Mouse (Mus musculus) erythroblast, adult 5-6 weeks (primary cell): Measurements from ENCODE around the gene AU022252. TPM values are rescaled to one million over a fixed set of nuclear protein-coding genes. Genes with fewer than 3 reads are reported as not detected.
A peak's percentile ranks its signal among the peaks of the same experiment; 100 is the strongest.

Experiments
- ATAC-seq: replicated peaks from 2 replicates; pipeline ENCODE4 v1.8.0; 2016; ENCODE audit warnings: moderate number of reproducible peaks, mild to moderate bottlenecking, moderate TSS enrichment, inconsistent platforms; ENCODE audit not compliant: poor library complexity, low FRiP score, severe bottlenecking
- total RNA-seq, 2 experiments: library from RNA; stranded (forward) in 1 of 2; stranded (reverse) in 1 of 2; fragments of 150-400 nt in 1 of 2; fragments of 200-764, 138-1000 nt in 1 of 2; gene quantifications; 2 replicates each; pipeline versions ENCODE4 v1.2.3 to v1.2.4; 2015 to 2017; ENCODE audit warnings: low replicate concordance in 2 of 2

AU022252 gene
- total RNA-seq, 2 experiments from 2014 or later: 0.96 to 1.3 TPM

DNA sequence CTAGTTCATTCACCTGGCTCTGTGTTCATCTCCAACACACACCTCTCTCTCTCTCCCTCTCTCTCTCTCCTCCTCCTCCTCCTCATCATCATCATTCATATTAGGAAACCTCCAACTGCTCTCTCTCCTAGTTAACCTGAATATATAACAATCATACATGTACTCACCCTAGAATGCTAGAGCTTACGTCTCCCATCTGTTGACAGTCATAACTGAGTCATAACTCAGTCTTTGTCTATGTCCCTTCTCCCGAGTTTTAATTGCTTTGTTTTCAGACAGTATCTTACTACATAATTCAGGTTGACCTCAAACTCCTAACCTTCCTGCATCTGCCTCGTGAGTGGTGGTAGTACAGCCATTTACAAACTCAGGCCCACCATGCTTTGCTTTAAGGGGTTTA lies 41.2 kb downstream of the AU022252 start:
- ATAC-seq: no peak

DNA sequence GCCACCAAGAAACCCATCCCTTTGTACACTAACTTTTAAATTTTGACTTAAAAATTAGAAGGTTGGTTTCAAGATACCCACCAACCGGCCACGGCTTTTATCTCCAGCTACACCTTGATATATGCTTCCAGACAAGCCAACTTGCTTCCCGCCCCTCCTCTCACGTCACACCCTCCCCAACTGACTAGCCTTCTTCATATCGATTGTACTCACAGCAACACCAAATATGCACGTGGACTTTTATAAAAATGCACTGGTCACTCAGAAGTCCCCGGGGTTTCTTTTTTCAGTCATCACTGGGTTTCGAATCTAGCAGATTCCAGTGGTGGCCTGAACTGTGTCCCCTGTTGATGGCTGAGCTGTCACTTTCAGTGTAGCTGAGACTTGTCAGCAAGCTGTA lies 41.9 kb downstream of the AU022252 start:
- peak; percentile 65 for ATAC-seq

DNA sequence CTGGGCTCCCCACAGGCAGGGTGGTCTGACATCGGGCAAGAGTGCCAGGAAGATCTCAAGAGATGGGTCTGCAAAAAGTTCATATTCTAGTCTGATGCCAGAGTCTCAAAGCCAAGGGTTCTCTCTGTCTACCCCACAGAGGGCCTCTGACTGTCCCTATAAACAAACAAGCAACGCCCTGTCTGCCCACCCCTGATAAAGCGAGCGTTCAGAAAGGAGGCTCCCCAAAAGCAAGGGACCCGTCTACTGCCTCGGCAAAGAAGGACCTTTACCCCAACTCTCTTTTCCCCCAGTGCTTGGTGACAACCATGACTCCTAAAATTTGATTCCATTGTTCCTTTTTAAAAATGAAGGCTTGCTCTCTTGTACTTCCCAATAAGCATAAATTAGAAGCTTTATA lies 42.6 kb downstream of the AU022252 start, which contains the start of gene Ermap:
Gene Ermap, minus strand, starts transcription at position 148 of the 400 bp plus-strand sequence.
- ATAC-seq: peak; percentile 76

DNA sequence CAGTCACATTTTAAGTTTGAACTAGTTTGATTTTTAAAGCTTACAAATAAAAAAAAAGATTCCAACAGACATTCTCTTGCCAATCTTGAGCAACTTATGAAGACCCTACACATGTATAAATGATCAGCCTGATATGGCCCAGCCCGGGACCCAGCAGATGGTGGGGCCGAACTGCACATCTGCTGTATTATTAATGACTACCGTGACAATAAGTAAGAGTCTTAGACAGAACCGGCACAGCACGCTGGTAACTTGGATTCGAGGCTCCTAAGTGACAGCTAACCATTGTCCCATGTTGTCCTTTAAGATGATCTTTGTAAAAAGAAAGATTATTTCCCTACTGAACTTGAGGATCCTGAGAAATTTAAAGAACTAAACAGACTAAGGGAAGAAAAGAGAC lies 43.1 kb downstream of the AU022252 start:
- ATAC-seq: no peak

DNA sequence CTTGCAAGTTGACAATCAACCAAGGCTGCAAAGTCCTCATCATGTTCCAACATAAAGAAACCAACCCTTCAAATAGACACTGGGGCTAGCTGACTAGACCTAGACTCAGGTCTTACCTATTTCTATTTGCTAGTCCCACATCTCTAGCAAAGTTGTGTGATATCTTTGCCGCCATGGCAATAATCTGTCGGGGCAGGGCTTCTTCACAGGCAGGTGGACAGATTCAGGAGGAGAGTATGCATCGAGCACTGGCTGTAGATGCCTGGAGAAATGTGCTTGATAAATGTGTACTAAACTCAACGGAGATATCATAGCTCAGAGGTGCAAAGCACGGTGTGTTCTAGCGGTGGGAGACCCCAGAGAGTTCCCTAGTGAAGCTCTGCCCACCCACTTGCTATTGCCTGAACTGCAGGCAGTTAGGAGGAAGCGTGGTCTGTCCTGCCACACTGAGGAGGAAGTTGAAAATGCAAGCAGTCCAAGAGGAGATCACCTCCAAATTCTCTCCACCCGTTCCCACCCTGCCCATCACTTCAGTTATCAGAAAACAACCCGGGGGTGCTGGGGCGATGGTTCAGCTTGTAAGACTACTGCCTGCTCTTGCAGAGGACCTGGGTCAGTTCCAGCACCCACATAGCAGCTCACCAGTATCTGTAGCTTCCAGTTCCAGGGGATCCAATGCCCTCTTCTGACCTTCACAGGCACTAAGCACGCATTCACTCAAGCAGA lies 44.3 kb downstream of the AU022252 start:
- ATAC-seq: peak; percentile 60

DNA sequence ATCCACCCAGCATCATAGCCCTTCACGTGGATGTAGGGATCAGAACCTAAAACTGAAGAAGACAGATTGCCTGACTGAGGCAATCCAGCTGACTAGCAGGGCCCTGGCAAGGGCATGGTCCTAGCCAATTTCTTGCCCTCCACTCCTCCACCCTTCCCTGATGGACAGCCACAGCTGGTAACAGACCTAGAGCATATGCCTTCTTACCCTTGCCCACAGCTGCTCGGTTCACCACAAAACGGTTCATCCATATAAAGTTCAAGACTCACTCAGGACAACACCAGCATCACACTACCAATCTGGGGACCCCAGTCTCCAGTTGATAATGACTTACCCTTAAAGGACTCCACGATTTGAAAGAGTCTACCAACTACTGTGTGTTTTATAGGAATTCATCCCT lies 46.7 kb downstream of the AU022252 start:
- no peak for ATAC-seq

DNA sequence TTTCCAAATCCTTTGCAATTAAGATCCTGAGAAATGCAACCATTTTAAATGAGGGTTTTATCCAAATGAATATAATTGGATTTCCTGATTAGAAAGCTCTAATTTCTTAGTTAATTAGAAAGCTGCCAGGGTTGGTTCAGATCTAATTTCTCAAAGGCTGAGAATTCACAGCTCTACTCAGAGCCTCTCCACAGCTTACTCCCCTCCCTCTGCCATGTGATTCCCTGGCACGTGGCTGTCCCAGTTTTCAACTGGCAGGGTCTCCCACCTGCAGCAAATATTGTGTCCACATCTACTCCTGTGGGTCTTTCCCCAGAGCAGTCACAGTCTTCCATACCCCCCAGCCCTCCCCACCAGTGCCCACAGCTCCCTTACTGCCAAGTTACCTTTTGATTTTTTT lies 49.0 kb downstream of the AU022252 start:
- ATAC-seq: no peak

DNA sequence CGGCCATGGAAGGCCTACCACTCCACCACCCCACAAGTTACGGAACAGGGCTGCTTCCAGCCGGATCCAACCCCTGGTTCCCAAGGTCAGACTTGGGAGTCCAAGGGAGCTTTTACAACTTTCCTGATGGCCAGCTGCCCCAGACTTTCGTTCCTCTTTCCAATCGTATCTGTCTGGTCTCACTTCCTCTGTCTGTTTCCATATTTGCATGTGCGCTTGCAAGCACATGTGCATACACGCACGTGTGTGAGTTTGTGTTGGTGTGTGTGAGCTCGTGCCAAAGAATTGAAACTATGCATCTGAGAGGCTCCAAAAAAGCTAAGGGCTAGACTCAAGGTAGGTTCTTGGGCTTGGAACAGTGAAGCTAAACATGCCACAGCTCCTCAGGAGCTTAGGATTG lies 51.1 kb downstream of the AU022252 start:
- no peak for ATAC-seq

DNA sequence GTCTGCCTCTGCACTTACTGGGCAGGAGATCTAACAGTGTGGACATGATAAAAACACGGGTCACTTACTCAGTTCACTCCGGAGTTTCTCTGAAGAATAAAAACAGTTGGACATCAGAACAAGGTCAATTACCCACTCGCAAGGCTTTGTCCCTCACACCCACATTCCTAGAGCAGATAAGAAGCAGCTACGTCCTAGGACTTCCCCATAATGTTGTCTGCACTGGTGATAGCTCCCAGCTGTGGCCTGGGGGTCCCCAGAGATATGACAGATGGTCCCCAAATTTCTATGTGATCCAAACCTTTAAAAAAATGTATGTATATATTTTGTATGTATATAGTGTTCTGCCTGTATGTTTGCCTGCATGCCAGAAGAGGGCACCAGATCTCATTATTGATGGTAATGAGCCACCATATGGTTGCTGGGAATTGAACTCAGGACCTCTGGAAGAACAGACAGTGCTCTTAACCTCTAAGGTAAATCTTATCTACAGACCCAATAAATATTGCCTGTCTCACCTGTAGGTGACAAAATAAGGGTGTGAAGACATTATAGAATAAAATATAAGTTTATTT lies 52.3 kb downstream of the AU022252 start:
- no peak for ATAC-seq

DNA sequence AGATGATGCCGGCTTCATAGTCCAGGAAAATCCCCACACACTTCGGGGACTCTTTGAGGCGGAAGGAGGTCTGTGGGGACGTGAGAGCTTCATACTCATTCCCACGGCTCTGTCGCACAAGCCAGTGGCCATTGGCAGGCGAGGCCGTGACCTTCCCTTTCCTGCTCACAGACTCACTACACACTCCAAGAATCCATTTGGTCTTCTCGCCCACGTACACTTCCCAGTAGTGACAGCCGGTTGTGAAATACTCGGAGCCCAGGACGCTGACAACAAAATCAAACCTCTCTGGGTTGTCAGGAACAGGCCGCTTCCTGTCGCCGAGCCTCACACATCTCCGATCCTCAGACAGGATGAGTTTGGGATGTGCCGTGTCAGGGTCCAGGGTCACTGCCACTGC lies 54.2 kb downstream of the AU022252 start:
- ATAC-seq: no peak

DNA sequence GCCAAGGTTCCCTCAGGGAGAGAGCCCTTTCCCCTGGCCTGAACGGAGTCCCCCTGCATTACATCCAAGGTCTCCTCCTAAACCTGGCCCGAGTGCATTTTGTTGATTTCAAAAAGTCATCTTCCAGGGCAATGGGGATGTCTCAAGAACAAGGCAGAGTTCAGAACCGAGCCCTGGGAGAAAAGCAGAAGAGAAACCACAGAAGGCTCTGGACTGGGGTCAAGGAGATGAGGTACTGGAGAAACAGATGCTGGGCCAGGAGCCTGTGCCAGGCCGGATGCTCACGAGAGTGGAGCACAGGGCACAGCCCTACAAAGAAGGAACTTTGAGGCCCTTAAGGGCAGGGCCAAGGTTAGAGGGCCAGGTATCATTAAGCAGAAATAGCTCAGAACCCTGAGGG lies 54.8 kb downstream of the AU022252 start:
- no peak for ATAC-seq

DNA sequence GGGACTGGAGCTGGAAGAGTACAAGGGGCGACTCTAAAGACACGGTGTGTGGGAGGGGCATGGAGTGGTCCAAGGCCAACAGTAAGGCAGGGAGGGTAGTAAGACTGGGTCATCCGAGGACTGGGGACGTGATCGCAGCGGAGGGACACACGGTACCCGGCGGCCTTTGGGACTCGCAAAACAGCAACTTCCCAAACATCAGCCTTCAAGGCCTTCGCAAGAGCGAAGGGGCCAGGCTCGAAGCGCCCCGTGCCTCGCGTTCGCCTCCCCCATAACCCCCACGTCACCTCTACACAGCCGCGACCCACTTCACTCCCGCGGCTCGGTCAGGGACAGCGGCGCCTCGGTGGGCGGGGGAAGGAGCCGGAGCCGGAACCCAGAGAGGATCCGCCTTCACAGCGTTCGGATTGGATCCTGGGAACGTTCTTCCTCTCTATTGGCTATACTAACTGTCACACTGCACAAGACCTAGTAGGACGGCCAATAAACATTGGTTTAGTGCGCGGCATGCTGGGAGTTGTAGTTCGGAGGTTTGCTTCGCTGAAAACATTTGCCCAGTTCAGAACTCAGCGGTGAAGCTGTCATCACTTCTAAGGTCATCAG lies 58.6 kb downstream of the AU022252 start, which contains the start of gene Zfp691:
Gene Zfp691, minus strand, starts transcription at position 345 of the 603 bp plus-strand sequence.
- peak; percentile 92 for ATAC-seq

DNA sequence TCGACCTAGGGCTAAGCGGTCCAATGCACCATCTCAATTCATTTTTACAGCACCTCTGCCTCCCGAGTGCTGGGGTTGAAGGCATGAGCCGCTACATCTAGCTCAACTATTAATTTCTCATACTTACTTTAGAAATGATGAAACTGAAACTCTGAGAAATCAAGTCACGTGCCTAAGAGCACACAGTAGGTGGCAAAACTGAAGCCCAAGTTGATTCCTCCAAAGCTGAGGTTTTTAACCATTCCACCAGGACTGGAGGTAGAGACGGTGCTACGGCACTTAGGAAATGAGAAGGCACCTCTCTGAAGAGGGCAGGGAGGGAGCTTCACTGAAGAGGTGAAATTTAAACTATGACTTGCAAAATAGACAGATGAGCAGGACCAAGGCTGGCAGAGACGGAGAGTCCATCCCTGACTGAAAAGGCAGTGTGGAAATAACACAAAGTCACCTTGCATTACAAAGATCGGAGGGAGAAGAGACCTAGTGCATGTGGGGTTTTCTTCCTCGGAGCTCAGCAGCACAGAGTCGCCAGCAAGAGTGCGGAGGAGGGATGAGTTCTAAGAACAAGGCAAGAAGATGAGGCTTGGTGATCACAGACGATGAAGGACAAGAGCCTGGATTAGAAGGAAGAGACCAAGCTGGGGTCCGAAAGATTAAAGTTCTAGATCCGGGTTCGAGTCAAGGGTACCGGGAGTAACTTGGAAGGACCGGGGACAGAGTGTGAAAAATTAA lies 59.4 kb downstream of the AU022252 start:
- peak; percentile 51 for ATAC-seq

DNA sequence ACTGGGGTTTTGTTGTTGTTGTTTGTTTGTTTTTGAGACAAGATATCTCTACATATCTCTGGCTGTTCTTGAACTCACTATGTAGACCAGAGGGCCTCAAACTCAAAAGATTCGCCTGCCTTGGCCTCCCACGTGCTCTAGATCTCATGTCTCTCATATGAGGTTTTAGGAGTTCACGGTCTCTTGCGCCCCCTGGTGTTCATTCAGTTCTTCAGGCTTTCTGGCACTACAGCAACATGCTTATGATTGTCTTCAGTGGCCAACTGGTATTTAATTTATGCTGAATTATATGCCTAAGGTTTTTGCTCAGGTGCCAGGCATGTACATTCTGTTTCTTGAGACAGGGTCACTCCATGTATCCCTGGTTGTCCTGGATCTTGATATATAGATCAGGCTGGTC lies 64.8 kb downstream of the AU022252 start:
- ATAC-seq: peak; percentile 81

DNA sequence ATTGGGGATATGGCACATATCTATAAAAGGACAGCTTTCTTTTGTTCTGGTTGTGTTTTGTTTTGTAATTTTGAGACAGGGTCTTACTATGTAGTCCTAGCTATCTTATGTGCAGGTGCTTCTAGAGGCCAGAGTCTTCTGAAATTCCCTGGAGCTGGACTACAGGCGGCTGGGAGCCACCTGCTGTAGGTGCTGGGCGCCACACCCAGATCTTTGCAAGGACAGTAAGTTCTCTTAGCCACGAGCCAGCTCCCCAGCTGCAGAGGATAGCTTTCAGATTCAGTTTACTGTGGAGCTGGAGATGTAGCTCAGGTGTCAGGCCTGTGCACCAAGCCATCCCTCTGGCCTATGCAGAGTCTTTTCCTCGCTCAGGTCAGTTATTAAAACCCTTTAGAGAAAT lies 65.4 kb downstream of the AU022252 start:
- no peak for ATAC-seq

DNA sequence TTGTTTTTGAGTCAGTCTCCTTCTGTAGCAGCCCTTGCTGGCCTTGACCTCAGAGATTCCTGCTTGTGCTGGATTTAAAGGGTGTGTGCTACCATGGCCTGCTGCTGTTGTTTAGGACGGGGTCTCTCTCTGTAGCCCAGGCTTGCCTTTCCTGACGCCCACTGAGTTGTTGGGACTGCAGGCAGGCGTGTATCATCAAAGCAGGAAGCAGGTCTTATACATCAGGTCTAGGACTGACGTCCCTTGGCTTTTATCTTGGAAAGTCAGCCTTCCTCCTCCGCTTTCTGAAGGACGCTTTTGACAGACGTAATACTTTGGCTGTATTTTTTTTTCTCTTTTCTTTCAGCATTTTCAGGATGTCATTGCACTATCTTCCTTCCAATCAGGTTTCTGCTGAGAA lies 66.6 kb downstream of the AU022252 start:
- ATAC-seq: no peak

DNA sequence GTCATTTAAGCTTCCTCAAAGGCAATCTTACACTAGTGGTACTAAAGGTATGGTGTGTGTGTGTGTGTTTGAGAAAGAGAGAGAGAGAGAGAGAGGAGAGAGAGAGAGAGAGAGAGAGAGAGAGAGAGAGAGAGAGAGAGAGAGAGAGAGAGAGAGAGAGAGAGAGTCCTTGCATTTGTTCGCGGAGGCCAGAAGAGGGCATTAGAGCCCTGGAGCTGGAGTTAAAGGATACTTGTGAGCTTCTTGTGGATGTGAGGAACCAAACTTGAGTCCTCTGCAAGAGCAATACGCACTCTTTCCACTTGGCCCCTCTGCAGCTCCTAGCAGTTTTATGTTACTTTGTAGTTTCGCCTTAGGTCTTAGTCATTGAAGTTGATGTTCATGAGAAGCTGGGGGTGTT lies 69.5 kb downstream of the AU022252 start:
- ATAC-seq: no peak

DNA sequence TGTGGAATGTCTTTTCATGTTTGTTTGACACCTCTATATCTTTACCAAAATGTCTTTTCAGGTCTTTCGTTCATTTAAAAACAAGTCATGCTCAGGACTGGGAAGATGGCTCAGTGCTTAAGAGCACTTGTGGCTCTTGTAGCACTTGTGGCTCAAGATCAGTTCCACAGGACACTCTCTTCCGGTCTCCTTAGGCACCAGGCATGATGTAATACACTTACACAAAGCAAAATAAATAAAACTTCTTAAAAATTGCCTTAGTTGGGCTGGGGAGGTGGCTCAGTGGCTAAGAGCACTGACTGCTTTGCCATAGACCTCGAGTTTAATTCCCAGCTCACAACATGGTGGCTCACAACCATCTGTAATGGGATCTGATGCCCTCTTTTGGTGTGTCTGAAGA lies 71.2 kb downstream of the AU022252 start:
- no peak for ATAC-seq

DNA sequence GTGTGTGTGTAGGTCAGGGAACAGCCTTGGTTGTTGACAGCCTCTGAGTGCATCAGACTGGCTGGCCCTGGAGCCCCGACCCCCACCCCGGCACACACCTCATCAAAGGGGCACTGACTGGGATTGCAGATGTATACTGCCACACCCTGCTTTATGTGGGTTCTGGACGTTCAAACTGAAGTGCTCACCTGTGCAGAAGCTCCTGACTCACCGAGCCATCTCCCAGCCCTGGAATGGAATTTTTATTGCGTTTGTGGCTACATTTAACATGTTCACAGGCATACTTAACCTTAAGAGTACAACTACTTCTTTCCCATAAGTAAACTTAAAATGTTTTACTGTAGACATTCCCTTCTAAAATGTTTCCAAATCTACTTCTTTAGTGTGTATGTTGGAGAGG lies 74.6 kb downstream of the AU022252 start:
- ATAC-seq: no peak

DNA sequence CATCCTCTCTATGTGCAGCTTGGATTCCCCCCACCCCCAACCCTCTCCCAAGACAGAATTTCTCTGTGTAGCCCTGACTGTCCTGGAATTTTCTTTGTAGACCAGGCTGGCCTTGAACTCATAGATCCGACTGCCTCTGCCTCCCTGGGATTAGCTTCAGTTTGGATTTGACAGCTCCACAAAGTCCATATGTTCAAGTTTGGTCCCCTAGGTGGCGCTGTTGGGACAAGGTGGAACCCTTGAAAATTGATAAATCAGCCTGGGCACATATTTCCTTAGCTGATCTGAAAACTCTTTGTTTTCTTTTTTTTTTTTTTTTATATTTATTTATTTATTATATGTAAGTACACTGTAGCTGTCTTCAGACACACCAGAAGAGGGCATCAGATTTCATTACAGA lies 75.3 kb downstream of the AU022252 start:
- ATAC-seq: peak; percentile 83
